Mouse (Mus musculus): ENCODE data around the gene Taf15.

DNA sequence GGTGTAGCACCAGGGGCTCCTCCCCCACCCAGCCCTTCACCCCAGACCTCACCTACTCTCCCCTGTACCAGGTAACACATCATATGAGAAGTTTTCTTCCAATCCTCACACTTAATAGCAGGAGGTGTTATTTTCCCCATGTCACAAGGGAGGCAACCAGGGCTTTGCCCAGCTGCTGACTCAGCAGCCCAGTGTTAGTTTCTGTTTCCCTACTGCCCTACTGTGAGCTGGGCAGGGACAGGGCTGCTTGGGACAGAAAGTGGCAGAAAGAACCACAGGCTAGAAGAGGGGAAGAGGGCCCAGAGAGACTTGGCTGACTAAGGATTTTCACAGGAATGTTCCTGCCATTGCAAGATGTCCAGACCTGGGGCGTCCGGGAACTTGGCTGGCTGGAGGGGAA lies 68.0 kb downstream of the Taf15 start:
- TF ChIP-seq MXI1 (IDR thresholded peaks at IDR 0.05; ENCODE audit: low read depth, low read length) (no peak), USF2 (IDR thresholded peaks at IDR 0.05; ENCODE audit: borderline replicate concordance in 1 of 2, insufficient read depth in 1 of 2, low read depth in 1 of 2, low read length in 2 of 2) (no peak), RAD21 (IDR thresholded peaks at IDR 0.05; ENCODE audit: low read depth, low read length) (no peak), CTCF (IDR thresholded peaks at IDR 0.05 in 2 of 3, conservative IDR thresholded peaks at IDR 0.05 in 1 of 3; ENCODE audit: control insufficient read depth in 1 of 3, insufficient read depth in 1 of 3, low read depth in 2 of 3, low read length in 3 of 3, poor library complexity in 1 of 3, severe bottlenecking in 1 of 3) (no peak)

All from MEL (cell line).